Comparison of ENCODE assay signal across 8 mouse cellular contexts in genomic region chr6:91156062-91156461, GRCm38 (mm10). TPM values are rescaled to one million over a fixed set of nuclear protein-coding genes. Genes with fewer than 3 reads are reported as not detected.
DNase-seq lines count a peak whose midpoint lies in the region; ATAC-seq and TF ChIP-seq lines count a peak whose summit lies in the region.

No protein-coding gene starts in this region.

- ATAC-seq in lung, postnatal 0 days, result no peak
- ATAC-seq in limb, embryonic 15.5 days (ENCODE audit: insufficient number of reproducible peaks, low FRiP score, low TSS enrichment, low read depth), result no peak
- no peak for ATAC-seq in stomach, embryonic 14.5 days (ENCODE audit: insufficient number of reproducible peaks, insufficient read depth, low FRiP score, low read depth)

- H3K4me2 ChIP-seq in lung, postnatal 0 days (replicated peaks; ENCODE audit: low read depth, low read length), result peak overlapping the region; percentile 94
- H3K4me2 ChIP-seq in limb, embryonic 15.5 days, result peak overlapping the region; percentile 83
- H3K4me2 ChIP-seq in stomach, embryonic 14.5 days (replicated peaks; ENCODE audit: low read depth, low read length), result peak overlapping the region; percentile 79

- no peaks in the 10 kb centered on the region for H3K9me3 ChIP-seq in lung, postnatal 0 days (ENCODE audit: low read length)
- H3K9me3 ChIP-seq in limb, embryonic 15.5 days, result no peaks in the 10 kb centered on the region
- no peaks in the 10 kb centered on the region for H3K9me3 ChIP-seq in stomach, embryonic 14.5 days (ENCODE audit: control insufficient read depth, low read depth, low read length)

- no peak for TF ChIP-seq EP300 in lung, postnatal 0 days (IDR thresholded peaks at IDR 0.05)

- no peaks in the 10 kb centered on the region for H3K36me3 ChIP-seq in lung, postnatal 0 days (ENCODE audit: insufficient read depth, low read length)
- H3K36me3 ChIP-seq in limb, embryonic 15.5 days, result no peaks in the 10 kb centered on the region
- H3K36me3 ChIP-seq in stomach, embryonic 14.5 days (ENCODE audit: control insufficient read depth, insufficient read depth, low read length), result no peaks in the 10 kb centered on the region

- no peak overlapping the region for H3K27ac ChIP-seq in lung, postnatal 0 days (ENCODE audit: low read length)
- peak overlapping the region; percentile 86 for H3K27ac ChIP-seq in limb, embryonic 15.5 days
- no peak overlapping the region for H3K27ac ChIP-seq in stomach, embryonic 14.5 days (ENCODE audit: low read length)

- H3K27me3 ChIP-seq in lung, postnatal 0 days (replicated peaks; ENCODE audit: insufficient read depth, low read length), result no peaks in the 10 kb centered on the region
- 0 out of 2 replicates have a peak, but pooled peaks cover 3% of the 10 kb centered on the region for H3K27me3 ChIP-seq in limb, embryonic 15.5 days
- no peaks in the 10 kb centered on the region for H3K27me3 ChIP-seq in stomach, embryonic 14.5 days (ENCODE audit: control insufficient read depth, insufficient read depth, low read length)

- WGBS in lung, postnatal 0 days, result 20% methylated on average over 4 of the region's 4 CpGs
- WGBS in limb, embryonic 15.5 days, result 26% methylated on average over 4 of the region's 4 CpGs
- 18% methylated on average over 4 of the region's 4 CpGs for WGBS in stomach, embryonic 14.5 days

- H3K4me1 ChIP-seq in lung, postnatal 0 days (ENCODE audit: insufficient read depth, low read depth, low read length), result no peaks in the 10 kb centered on the region
- H3K4me1 ChIP-seq in limb, embryonic 15.5 days, result peaks cover 56% of the 10 kb centered on the region
- H3K4me1 ChIP-seq in stomach, embryonic 14.5 days (ENCODE audit: control insufficient read depth, insufficient read depth, low read length), result peaks cover 11% of the 10 kb centered on the region; the same call in 1 of the 2 replicates

- no peak overlapping the region for H3K4me3 ChIP-seq in lung, postnatal 0 days (ENCODE audit: low read depth, low read length)
- peak overlapping the region; percentile 63 for H3K4me3 ChIP-seq in limb, embryonic 15.5 days
- H3K4me3 ChIP-seq in stomach, embryonic 14.5 days (ENCODE audit: low read depth, low read length), result peak overlapping the region; percentile 54; the same call in 1 of the 2 replicates

- no peak overlapping the region for H3K9ac ChIP-seq in lung, postnatal 0 days (replicated peaks; ENCODE audit: low read depth)
- H3K9ac ChIP-seq in limb, embryonic 15.5 days, result no peak overlapping the region
- no peak overlapping the region for H3K9ac ChIP-seq in stomach, embryonic 14.5 days (replicated peaks; ENCODE audit: low read depth, low read length)

- TF ChIP-seq CTCF in lung, postnatal 0 days (IDR thresholded peaks at IDR 0.05), result no peak

- DNase-seq in embryo, embryonic 10.5 days (ENCODE audit: low spot score), result peak; percentile 26
- no peak for DNase-seq in embryo, embryonic 11 days
- DNase-seq in lung, postnatal 0 days (ENCODE audit: low spot score), result no peak
- no peak for DNase-seq in lung, adult 18-20 months
- no peak for DNase-seq in spleen, adult 18-20 months
- no peak for DNase-seq in cerebellum, adult 18-20 months

RNA-seq across cellular contexts. Expression of gene Hdac11, which starts 0.4 kb away (rescaled TPM):
- 3.8 and 3.9 TPM in 2 replicates for polyA plus RNA-seq in lung, postnatal 0 days (2015; fragmentation: Nextera tagmentation; extraction: Ambion mirVana)
- 13.5 and 13.9 TPM in 2 replicates for polyA plus RNA-seq in limb, embryonic 15.5 days (2015; fragmentation: Nextera tagmentation; extraction: Ambion mirVana)
- 9.5 and 10.2 TPM in 2 replicates for polyA plus RNA-seq in stomach, embryonic 14.5 days (2014; fragmentation: Nextera tagmentation; extraction: Ambion mirVana)

RNA-seq across cellular contexts. Expression of gene Nup210, which starts 39.4 kb away (rescaled TPM):
- 5.8 and 7.0 TPM in 2 replicates for polyA plus RNA-seq in lung, postnatal 0 days (2015; fragmentation: Nextera tagmentation; extraction: Ambion mirVana)
- 11.3 and 11.6 TPM in 2 replicates for polyA plus RNA-seq in limb, embryonic 15.5 days (2015; fragmentation: Nextera tagmentation; extraction: Ambion mirVana)
- 11.6 and 13.1 TPM in 2 replicates for polyA plus RNA-seq in stomach, embryonic 14.5 days (2014; fragmentation: Nextera tagmentation; extraction: Ambion mirVana)

RNA-seq across cellular contexts. Expression of gene Fbln2, which starts 56.2 kb away (rescaled TPM):
- 63.0 and 63.8 TPM in 2 replicates for polyA plus RNA-seq in lung, postnatal 0 days (2015; fragmentation: Nextera tagmentation; extraction: Ambion mirVana)
- polyA plus RNA-seq in limb, embryonic 15.5 days (2015; fragmentation: Nextera tagmentation; extraction: Ambion mirVana), result 297 and 305 TPM in 2 replicates
- polyA plus RNA-seq in stomach, embryonic 14.5 days (2014; fragmentation: Nextera tagmentation; extraction: Ambion mirVana), result 35.5 and 41.9 TPM in 2 replicates
